Mouse (Mus musculus): ENCODE data around the gene Gna13. TPM values are rescaled to one million over a fixed set of nuclear protein-coding genes. Genes with fewer than 3 reads are reported as not detected.
A peak's percentile ranks its signal among the peaks of the same experiment; 100 is the strongest.

Gene Gna13
- polyA plus RNA-seq, 1 experiment from 2014 or later = 52.2 TPM

DNA sequence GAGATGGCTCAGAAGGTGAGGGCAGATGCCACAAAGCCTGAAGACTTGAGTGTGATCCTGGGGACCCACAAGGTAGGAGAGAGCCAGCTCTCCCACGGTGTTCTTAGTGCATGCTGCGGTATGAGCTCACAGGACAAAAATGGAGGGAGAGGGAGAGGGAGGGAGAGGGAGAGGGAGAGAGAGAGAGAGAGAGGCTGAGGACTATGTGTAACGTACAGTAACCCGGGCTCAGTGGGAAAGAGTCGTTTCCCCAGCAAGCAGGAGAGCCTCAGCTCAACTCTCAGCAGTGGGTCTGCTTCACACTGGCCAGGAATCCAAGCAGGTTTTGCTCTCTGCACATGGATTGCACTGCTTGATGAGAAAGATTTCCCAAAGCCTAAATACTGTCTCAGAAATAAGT, 76.6 kb downstream of the Gna13 start:
- 56% methylated on average over 3 of the region's 5 CpGs for WGBS (ENCODE audit: missing documents)
- Histone ChIP-seq H3K36me3 (ENCODE audit: inconsistent target) (0 out of 2 replicates have a peak, but pooled peaks cover 12% of the 10 kb centered on the region), H3K4me3 (ENCODE audit: inconsistent target) (peak overlapping the region; percentile 59; the same call in 1 of the 2 replicates), H3K27ac (0 out of 2 replicates have a peak overlapping the region, but pooled peaks have one; percentile 24), H3K79me2 (ENCODE audit: inconsistent target) (no peaks in the 10 kb centered on the region)

DNA sequence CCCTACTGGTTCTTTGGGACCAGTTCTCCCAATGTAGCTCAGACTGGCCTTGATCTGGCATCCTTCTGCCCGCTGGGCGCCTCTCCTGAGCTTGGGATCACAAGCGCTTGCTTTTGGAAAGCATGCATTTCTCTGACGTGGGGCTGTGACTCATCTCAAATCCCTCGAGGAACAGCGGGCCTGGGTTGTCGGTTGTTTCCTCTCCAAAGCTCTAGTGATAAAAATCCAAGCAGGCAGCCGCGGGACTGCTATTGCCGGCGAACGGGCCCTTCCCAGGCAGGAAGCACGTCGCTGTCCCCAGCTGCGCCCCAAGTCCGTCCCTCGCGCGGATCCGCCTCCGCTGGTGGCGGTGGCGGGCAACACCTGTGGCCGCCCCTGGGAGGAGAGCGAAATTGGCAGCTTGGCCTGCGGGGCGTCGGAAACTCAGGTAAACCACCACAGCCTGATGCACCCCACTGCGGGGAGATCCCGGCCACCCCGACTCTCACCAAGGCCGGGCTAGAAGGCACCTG, 77.3 kb downstream of the Gna13 start:
- Histone ChIP-seq H3K36me3 (ENCODE audit: inconsistent target) (0 out of 2 replicates have a peak, but pooled peaks cover 10% of the 10 kb centered on the region), H3K27ac (0 out of 2 replicates have a peak overlapping the region, but pooled peaks have one; percentile 24)

DNA sequence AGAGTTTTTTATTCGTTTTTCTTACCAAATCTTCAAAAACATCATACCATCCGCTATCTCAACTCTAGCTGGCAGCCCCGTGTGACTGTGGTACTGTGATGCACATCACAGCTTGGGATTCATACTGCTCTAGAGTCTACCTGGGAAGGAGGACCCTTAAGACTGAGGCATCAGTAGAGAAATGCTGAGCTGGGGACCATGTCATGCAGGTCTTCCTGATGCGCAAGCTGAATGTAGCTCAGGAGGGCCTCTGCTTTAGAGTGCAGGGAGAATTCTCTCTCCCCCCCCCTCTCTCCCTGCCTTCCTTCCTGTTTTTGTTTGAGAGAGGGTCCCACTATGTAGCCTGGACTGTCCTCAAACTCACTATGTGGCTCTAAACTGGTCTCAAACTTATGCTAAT, 78.0 kb downstream of the Gna13 start:
- Histone ChIP-seq H3K79me2 (ENCODE audit: inconsistent target) (no peaks in the 10 kb centered on the region), H3K36me3 (ENCODE audit: inconsistent target) (0 out of 2 replicates have a peak, but pooled peaks cover 5% of the 10 kb centered on the region), H3K27ac (no peak overlapping the region), H3K4me3 (ENCODE audit: inconsistent target) (peak overlapping the region; percentile 59)
- WGBS (ENCODE audit: missing documents) = 69% methylated on average over 4 of the region's 4 CpGs

More for the DNA sequence above, 77.3 kb downstream of the Gna13 start:
- H3K79me2 ChIP-seq (ENCODE audit: inconsistent target) = no peaks in the 10 kb centered on the region
- 2% methylated on average over 30 of the region's 32 CpGs for WGBS (ENCODE audit: missing documents)
- H3K4me3 ChIP-seq (ENCODE audit: inconsistent target) = peak overlapping the region; percentile 59

DNA sequence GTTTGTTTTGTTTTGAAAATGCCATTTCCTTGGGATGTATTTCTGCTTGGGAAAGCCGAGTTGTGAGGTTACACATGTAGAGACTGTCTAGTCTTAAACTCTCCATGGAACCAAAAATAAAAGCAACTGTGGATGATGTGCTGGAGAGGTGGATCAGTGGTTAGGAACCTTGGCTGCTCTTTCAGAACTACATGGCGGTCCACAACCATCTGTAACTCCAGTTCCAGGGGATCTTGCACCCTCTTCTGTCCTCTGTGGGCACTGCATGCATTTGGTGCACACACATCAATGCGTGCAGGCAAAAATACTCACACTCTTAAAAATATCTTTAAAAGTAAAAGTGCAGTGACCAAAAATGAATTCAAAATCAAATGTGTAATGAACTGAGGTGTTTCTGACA, 78.5 kb downstream of the Gna13 start:
- Histone ChIP-seq H3K27ac (no peak overlapping the region), H3K79me2 (ENCODE audit: inconsistent target) (no peaks in the 10 kb centered on the region), H3K36me3 (ENCODE audit: inconsistent target) (0 out of 2 replicates have a peak, but pooled peaks cover 5% of the 10 kb centered on the region), H3K4me3 (ENCODE audit: inconsistent target) (no peak overlapping the region)
- 80% methylated on average over 3 of the region's 3 CpGs for WGBS (ENCODE audit: missing documents)

DNA sequence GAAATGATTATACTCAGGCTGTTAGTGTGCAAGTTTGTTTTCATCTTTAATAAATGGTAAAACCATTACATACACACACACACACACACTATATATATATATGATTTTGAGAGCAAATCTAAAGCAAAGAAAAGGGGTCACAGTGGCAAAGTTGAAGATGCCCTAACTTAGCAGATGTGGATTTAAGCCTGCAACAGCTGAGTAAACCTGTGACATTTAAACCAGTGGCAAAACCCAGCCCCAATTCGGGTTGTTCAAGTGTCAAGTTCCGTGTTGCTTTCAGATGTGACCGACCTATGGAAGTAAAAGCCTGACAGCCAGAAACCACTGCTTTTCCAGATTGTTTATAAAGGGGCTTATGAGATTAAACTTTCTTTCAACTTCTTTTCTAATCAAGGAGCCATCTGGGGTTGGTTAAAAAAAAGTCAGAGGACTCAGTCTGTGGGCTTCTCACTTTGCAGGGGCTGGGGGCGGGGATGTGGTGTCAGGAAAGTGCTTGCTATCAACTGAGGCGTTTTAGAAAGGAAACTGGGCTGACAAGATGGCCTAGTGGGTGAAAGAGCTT, 79.6 kb downstream of the Gna13 start:
- Histone ChIP-seq H3K27ac (no peak overlapping the region), H3K36me3 (ENCODE audit: inconsistent target) (no peaks in the 10 kb centered on the region), H3K79me2 (ENCODE audit: inconsistent target) (no peaks in the 10 kb centered on the region; the same call in 1 of the 2 replicates), H3K4me3 (ENCODE audit: inconsistent target) (no peak overlapping the region)
- WGBS (ENCODE audit: missing documents) = 63% methylated on average over 5 of the region's 5 CpGs

DNA sequence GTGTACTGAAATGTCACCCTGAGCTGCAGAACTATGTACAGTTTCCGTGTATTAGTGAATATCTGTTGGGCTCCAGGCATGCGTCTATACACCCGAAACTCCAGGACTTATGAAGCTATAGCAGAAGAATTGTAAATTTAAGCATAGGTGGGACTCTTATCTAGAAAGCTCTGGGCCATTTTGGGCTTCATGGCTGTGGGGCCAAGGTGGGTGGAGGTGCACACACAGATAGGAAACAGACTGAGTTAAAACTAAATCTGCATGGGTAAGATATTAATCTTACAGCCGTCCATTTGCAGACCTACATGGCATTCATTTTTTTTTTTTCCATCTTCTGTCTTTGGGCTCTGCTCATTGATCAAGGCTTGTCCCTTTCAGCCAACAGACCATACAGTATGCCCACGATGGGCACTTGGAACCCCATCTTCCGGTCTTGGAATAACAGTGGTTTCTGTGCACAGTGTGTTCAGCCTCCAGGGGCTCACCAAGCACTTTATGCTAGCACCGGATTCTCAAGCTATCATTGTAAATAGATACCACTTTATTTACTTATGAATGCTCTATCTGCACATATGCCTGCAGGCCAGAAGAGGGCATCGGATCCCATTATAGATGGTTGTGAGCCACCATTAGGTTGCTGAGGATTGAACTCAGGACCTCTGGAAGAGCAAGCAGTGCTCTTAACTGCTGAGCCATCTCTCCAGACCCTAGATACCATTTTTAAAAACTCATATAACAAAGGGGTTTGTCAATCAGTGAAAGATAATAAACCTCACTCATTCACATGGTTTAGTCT, 81.0 kb downstream of the Gna13 start:
- Histone ChIP-seq H3K27ac (no peak overlapping the region), H3K79me2 (ENCODE audit: inconsistent target) (no peaks in the 10 kb centered on the region; the same call in 1 of the 2 replicates), H3K36me3 (ENCODE audit: inconsistent target) (no peaks in the 10 kb centered on the region), H3K4me3 (ENCODE audit: inconsistent target) (no peak overlapping the region)
- 89% methylated on average over 8 of the region's 8 CpGs for WGBS (ENCODE audit: missing documents)

DNA sequence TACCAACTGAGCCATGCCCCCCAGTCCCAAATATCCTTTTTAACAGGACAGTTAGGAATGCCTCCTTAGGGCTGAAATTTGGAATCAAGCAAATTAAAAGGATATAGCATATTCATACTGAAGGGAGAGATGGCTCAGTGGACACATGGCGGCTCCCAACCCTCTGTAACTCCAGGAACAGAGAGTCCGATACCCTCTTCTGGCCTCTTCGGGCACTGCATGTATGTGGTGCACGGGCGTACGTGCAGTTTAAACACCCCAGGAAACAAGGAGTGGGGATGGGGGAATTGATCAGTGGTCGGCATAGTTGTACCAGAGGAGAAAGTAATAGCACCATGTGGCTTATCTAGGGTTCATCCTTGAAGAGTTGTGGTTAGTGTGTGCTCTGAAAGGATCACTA, 82.0 kb downstream of the Gna13 start:
- no peak overlapping the region for H3K4me3 ChIP-seq (ENCODE audit: inconsistent target)
- 72% methylated on average over 7 of the region's 7 CpGs for WGBS (ENCODE audit: missing documents)
- H3K27ac ChIP-seq = no peak overlapping the region
- no peaks in the 10 kb centered on the region for H3K36me3 ChIP-seq (ENCODE audit: inconsistent target)
- H3K79me2 ChIP-seq (ENCODE audit: inconsistent target) = no peaks in the 10 kb centered on the region; the same call in 1 of the 2 replicates

DNA sequence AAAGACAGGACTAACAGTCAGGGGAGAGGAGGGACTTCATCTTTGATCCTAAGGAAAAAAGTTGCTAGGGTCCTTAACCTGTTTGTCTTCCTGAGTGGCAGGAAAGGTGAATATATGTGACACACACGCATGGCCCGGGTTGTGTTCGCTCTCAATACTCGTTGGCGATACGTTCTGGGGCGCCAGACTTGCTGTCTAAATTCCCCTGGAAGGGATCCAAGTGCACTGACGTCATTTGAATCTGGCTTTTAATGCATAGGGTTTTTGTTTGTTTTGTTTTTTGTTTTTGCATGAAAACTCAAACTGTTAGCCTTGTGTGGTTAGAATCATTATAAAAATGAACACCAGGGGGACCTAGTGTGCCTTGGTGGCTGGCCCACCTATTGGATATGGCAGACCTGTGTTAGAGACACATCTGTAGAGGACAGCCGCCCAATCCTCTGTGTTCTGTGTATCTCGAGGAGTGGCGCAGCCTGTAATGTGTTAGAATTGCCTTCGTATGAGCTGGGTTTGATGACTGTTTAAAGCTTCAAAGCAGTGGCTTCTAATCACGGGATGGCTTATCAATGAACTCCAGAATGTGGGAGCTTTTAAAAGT, 82.9 kb downstream of the Gna13 start:
- Histone ChIP-seq H3K36me3 (ENCODE audit: inconsistent target) (no peaks in the 10 kb centered on the region), H3K4me3 (ENCODE audit: inconsistent target) (no peak overlapping the region), H3K79me2 (ENCODE audit: inconsistent target) (no peaks in the 10 kb centered on the region; the same call in 1 of the 2 replicates), H3K27ac (no peak overlapping the region)
- 66% methylated on average over 13 of the region's 13 CpGs for WGBS (ENCODE audit: missing documents)

Other genes starting within 250 kb of the Gna13 start
- not detected in 3 replicates for gene E030025P04Rik, start 218.5 kb upstream of the Gna13 start, polyA plus RNA-seq (2018)
- 0.32 TPM in 1 of 3 replicates, not detected in the others for gene Rgs9, start 64.7 kb upstream of the Gna13 start, polyA plus RNA-seq (2018)
- gene 9930022D16Rik, start 51.1 kb downstream of the Gna13 start, polyA plus RNA-seq (2018) = 0.28 to 1.1 TPM (median 0.40 TPM) in 3 replicates
- gene Amz2, start 63.1 kb downstream of the Gna13 start, polyA plus RNA-seq (2018) = 22.7 to 28.5 TPM (median 22.9 TPM) in 3 replicates
- gene Arsg, start 110.5 kb downstream of the Gna13 start, polyA plus RNA-seq (2018) = 2.1 to 3.4 TPM (median 2.5 TPM) in 3 replicates
- gene Slc16a6, start 110.8 kb downstream of the Gna13 start, polyA plus RNA-seq (2018) = 42.9 to 88.7 TPM (median 63.5 TPM) in 3 replicates
- 10.1 to 15.3 TPM (median 10.7 TPM) in 3 replicates for gene Wipi1, start 249.1 kb downstream of the Gna13 start, polyA plus RNA-seq (2018)